Mouse (Mus musculus): ENCODE measurements around the gene Snx10. TPM values are rescaled to one million over a fixed set of nuclear protein-coding genes. Genes with fewer than 3 reads are reported as not detected.

The Snx10 gene
- total and polyA plus RNA-seq, 2 experiments from 2014 or later, result 47.7 to 70.4 TPM

GRCm38 (mm10) chr6:51594516-51594915, 70.8 kb downstream of the Snx10 start:
- Histone ChIP-seq H3K9ac (replicated peaks; ENCODE audit: low read length, poor library complexity, severe bottlenecking) (no peak overlapping the region), H3K27me3 (ENCODE audit: insufficient read depth, low read length) (no peaks in the 10 kb centered on the region), H3K36me3 (ENCODE audit: insufficient read depth, low read length) (no peaks in the 10 kb centered on the region), H3K4me2 (ENCODE audit: low read depth, low read length, poor library complexity, severe bottlenecking) (no peak overlapping the region), H3K27ac (ENCODE audit: low read depth, low read length) (peak overlapping the region; percentile 98), H3K9me3 (ENCODE audit: low read length) (no peaks in the 10 kb centered on the region), H3K4me3 (ENCODE audit: low read depth, low read length) (no peak overlapping the region), H3K4me1 (ENCODE audit: insufficient read depth, low read length) (peaks cover 6% of the 10 kb centered on the region; the same call in 1 of the 2 replicates)
- WGBS, result 37% methylated on average over 4 of the region's 4 CpGs
- DNase-seq (ENCODE audit: low spot score) (no peak), ATAC-seq (ENCODE audit: low FRiP score) (no peak)
- no peak for TF ChIP-seq CTCF (IDR thresholded peaks at IDR 0.05)

- no peaks in the 10 kb centered on the region for H3K36me3 ChIP-seq (ENCODE audit: insufficient read depth, low read length)
- H3K9ac ChIP-seq (replicated peaks; ENCODE audit: low read length, poor library complexity, severe bottlenecking), result no peak overlapping the region; the same call in 1 of the 2 replicates
- no peak for TF ChIP-seq CTCF (IDR thresholded peaks at IDR 0.05)
- 0 out of 2 replicates have a peak, but pooled peaks have one; percentile 29 for ATAC-seq (ENCODE audit: low FRiP score)
- H3K4me2 ChIP-seq (ENCODE audit: low read depth, low read length, poor library complexity, severe bottlenecking), result no peak overlapping the region
- H3K9me3 ChIP-seq (ENCODE audit: low read length), result no peaks in the 10 kb centered on the region
- no peak overlapping the region for H3K27ac ChIP-seq (ENCODE audit: low read depth, low read length)
- DNase-seq (ENCODE audit: low spot score), result no peak
- H3K4me3 ChIP-seq (ENCODE audit: low read depth, low read length), result no peak overlapping the region
- H3K27me3 ChIP-seq (ENCODE audit: insufficient read depth, low read length), result no peaks in the 10 kb centered on the region
- WGBS, result 60% methylated on average over 7 of the region's 7 CpGs
- H3K4me1 ChIP-seq (ENCODE audit: insufficient read depth, low read length), result peaks cover 6% of the 10 kb centered on the region; the same call in 1 of the 2 replicates
Observed at GRCm38 (mm10) chr6:51598058-51598457, 74.4 kb downstream of the Snx10 start.

GRCm38 (mm10) chr6:51600412-51600811, 76.7 kb downstream of the Snx10 start:
- ATAC-seq (ENCODE audit: low FRiP score) (no peak), DNase-seq (ENCODE audit: low spot score) (no peak)
- no peaks in the 10 kb centered on the region for H3K27me3 ChIP-seq (ENCODE audit: insufficient read depth, low read length)
- no peaks in the 10 kb centered on the region for H3K9me3 ChIP-seq (ENCODE audit: low read length)
- H3K36me3 ChIP-seq (ENCODE audit: insufficient read depth, low read length), result no peaks in the 10 kb centered on the region
- WGBS, result 93% methylated on average over 9 of the region's 9 CpGs
- TF ChIP-seq CTCF (IDR thresholded peaks at IDR 0.05), result no peak
- no peak overlapping the region for H3K4me3 ChIP-seq (ENCODE audit: low read depth, low read length)
- H3K4me2 ChIP-seq (ENCODE audit: low read depth, low read length, poor library complexity, severe bottlenecking), result no peak overlapping the region
- no peak overlapping the region for H3K9ac ChIP-seq (replicated peaks; ENCODE audit: low read length, poor library complexity, severe bottlenecking)
- H3K4me1 ChIP-seq (ENCODE audit: insufficient read depth, low read length), result peaks cover 4% of the 10 kb centered on the region; the same call in 1 of the 2 replicates
- no peak overlapping the region for H3K27ac ChIP-seq (ENCODE audit: low read depth, low read length)

- H3K4me2 ChIP-seq (ENCODE audit: low read depth, low read length, poor library complexity, severe bottlenecking), result no peak overlapping the region
- ATAC-seq (ENCODE audit: low FRiP score) (no peak), DNase-seq (ENCODE audit: low spot score) (no peak)
- no peaks in the 10 kb centered on the region for H3K27me3 ChIP-seq (ENCODE audit: insufficient read depth, low read length)
- peaks cover 4% of the 10 kb centered on the region; the same call in 1 of the 2 replicates for H3K4me1 ChIP-seq (ENCODE audit: insufficient read depth, low read length)
- H3K9me3 ChIP-seq (ENCODE audit: low read length), result no peaks in the 10 kb centered on the region
- no peak overlapping the region for H3K9ac ChIP-seq (replicated peaks; ENCODE audit: low read length, poor library complexity, severe bottlenecking)
- no peak overlapping the region for H3K4me3 ChIP-seq (ENCODE audit: low read depth, low read length)
- no peak for TF ChIP-seq CTCF (IDR thresholded peaks at IDR 0.05)
- WGBS, result 92% methylated on average over 1 of the region's 1 CpGs
- H3K27ac ChIP-seq (ENCODE audit: low read depth, low read length), result no peak overlapping the region
- no peaks in the 10 kb centered on the region for H3K36me3 ChIP-seq (ENCODE audit: insufficient read depth, low read length)
Observed at GRCm38 (mm10) chr6:51602341-51602740, 78.6 kb downstream of the Snx10 start.

- WGBS, result 89% methylated on average over 10 of the region's 10 CpGs
- no peak for ATAC-seq (ENCODE audit: low FRiP score)
- Histone ChIP-seq H3K9ac (replicated peaks; ENCODE audit: low read length, poor library complexity, severe bottlenecking) (no peak overlapping the region), H3K36me3 (ENCODE audit: insufficient read depth, low read length) (no peaks in the 10 kb centered on the region), H3K27ac (ENCODE audit: low read depth, low read length) (no peak overlapping the region), H3K9me3 (ENCODE audit: low read length) (no peaks in the 10 kb centered on the region), H3K4me1 (ENCODE audit: insufficient read depth, low read length) (peaks cover 4% of the 10 kb centered on the region; the same call in 1 of the 2 replicates), H3K4me3 (ENCODE audit: low read depth, low read length) (no peak overlapping the region), H3K4me2 (ENCODE audit: low read depth, low read length, poor library complexity, severe bottlenecking) (no peak overlapping the region), H3K27me3 (ENCODE audit: insufficient read depth, low read length) (no peaks in the 10 kb centered on the region)
- DNase-seq (ENCODE audit: low spot score), result no peak
- no peak for TF ChIP-seq CTCF (IDR thresholded peaks at IDR 0.05)
Observed at GRCm38 (mm10) chr6:51603691-51604090, 80.0 kb downstream of the Snx10 start.

GRCm38 (mm10) chr6:51606245-51606644, 82.5 kb downstream of the Snx10 start:
- no peak for TF ChIP-seq CTCF (IDR thresholded peaks at IDR 0.05)
- H3K27ac ChIP-seq (ENCODE audit: low read depth, low read length), result peak overlapping the region; percentile 39; the same call in 1 of the 2 replicates

More at GRCm38 (mm10) chr6:51606245-51606644, 82.5 kb downstream of the Snx10 start:
- H3K4me3 ChIP-seq (ENCODE audit: low read depth, low read length), result no peak overlapping the region
- H3K4me1 ChIP-seq (ENCODE audit: insufficient read depth, low read length), result peaks cover 4% of the 10 kb centered on the region; the same call in 1 of the 2 replicates
- WGBS, result 49% methylated on average over 4 of the region's 4 CpGs
- H3K36me3 ChIP-seq (ENCODE audit: insufficient read depth, low read length), result no peaks in the 10 kb centered on the region
- no peak for ATAC-seq (ENCODE audit: low FRiP score)
- no peak overlapping the region for H3K9ac ChIP-seq (replicated peaks; ENCODE audit: low read length, poor library complexity, severe bottlenecking)
- no peak overlapping the region for H3K4me2 ChIP-seq (ENCODE audit: low read depth, low read length, poor library complexity, severe bottlenecking)
- no peak for DNase-seq (ENCODE audit: low spot score)
- no peaks in the 10 kb centered on the region for H3K27me3 ChIP-seq (ENCODE audit: insufficient read depth, low read length)
- no peaks in the 10 kb centered on the region for H3K9me3 ChIP-seq (ENCODE audit: low read length)
